Mouse (Mus musculus) kidney, embryonic 16.5 days (tissue): ENCODE measurements around the gene Tmem179b. TPM values are rescaled to one million over a fixed set of nuclear protein-coding genes. Genes with fewer than 3 reads are reported as not detected.
"Not testable (repeated sequence)": the region's sequence is repeated elsewhere in the genome, so short reads cannot be mapped to it uniquely, and the experiment has no call there.

Experiments used
- ATAC-seq: fragments of 200-750 bp; cut with Nextera tagmentation; 2 replicates; pipeline ENCODE4 v1.8.0; 2017; ENCODE audit warnings: moderate TSS enrichment; ENCODE audit not compliant: low FRiP score, low TSS enrichment
- H3K27ac ChIP-seq: fragments of 300-500 bp; sonication (generic); 2 replicates; pipeline ENCODE4 v1.5.1; 2014; ENCODE audit warnings: low read length
- H3K27me3 ChIP-seq: fragments of 300-500 bp; sonication (generic); 2 replicates; pipeline ENCODE4 v1.6.1; 2014; ENCODE audit warnings: low read length, control low read depth, mixed read lengths; ENCODE audit not compliant: insufficient read depth
- H3K36me3 ChIP-seq: fragments of 300-500 bp; sonication (generic); 2 replicates; pipeline ENCODE4 v1.6.1; 2014; ENCODE audit warnings: low read length, control low read depth, mixed read lengths; ENCODE audit not compliant: insufficient read depth
- H3K4me1 ChIP-seq: fragments of 300-500 bp; sonication (generic); 2 replicates; pipeline ENCODE4 v1.6.1; 2014; ENCODE audit warnings: low read length, control low read depth, mixed read lengths; ENCODE audit not compliant: insufficient read depth
- H3K4me2 ChIP-seq: fragments of 300-500 bp; sonication (generic); replicated peaks from 2 replicates; pipeline ENCODE4 v1.6.1; 2014; ENCODE audit warnings: low read depth, low read length
- H3K4me3 ChIP-seq: fragments of 300-500 bp; sonication (generic); 2 replicates; pipeline ENCODE4 v1.5.1; 2014; ENCODE audit warnings: mild to moderate bottlenecking, low read length
- H3K9ac ChIP-seq: fragments of 300-500 bp; sonication (generic); replicated peaks from 2 replicates; pipeline ENCODE4 v1.6.1; 2014; ENCODE audit warnings: low read length
- H3K9me3 ChIP-seq: fragments of 300-500 bp; sonication (generic); 2 replicates; pipeline ENCODE4 v1.6.1; 2016; ENCODE audit warnings: low read length, control low read depth
- WGBS: fragments of 180-500 bp; shearing (Covaris S2); extraction: QIAGEN DNeasy Blood & Tissue Kit; methylation state at CpG from one replicate; pipeline ENCODE4 v1.1.7; 2014; 5-methylcytosine and 5-hydroxymethylcytosine counted together
- polyA plus RNA-seq: library from polyadenylated mRNA; unstranded; fragments of >200 nt; fragmentation: Nextera tagmentation; extraction: Ambion mirVana; gene quantifications from 2 replicates; pipeline ENCODE4 v1.2.1, GENCODE M21; 2015

Tmem179b gene
- polyA plus RNA-seq, 1 experiment from 2014 or later: 92.5 TPM

DNA sequence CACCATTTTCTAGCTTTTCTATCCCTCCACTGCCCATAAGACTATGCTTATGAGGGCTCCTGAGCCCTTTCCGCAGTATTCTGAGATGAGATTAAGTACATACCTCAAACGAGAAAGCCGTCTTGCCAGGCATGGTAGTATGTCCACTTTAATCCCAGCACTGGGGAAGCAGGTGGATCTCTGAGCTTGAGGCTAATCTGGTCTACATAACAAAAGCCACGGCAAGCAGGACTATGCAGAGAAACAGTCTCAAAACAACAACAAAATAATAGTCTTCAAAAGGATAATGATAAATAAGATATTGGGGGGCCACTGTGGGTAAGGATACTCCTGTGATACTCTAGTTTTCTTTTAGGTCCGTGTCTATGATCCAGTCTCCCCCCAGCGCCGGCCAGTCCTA is 35.4 kb downstream of the Tmem179b start:
- no peaks in the 10 kb centered on the region for H3K9me3 ChIP-seq
- H3K4me1 ChIP-seq: peaks cover 33% of the 10 kb centered on the region
- H3K36me3 ChIP-seq: peaks cover 30% of the 10 kb centered on the region
- no peaks in the 10 kb centered on the region for H3K27me3 ChIP-seq
- H3K4me3 ChIP-seq: no peak overlapping the region
- no peak overlapping the region for H3K9ac ChIP-seq
- H3K27ac ChIP-seq: no peak overlapping the region
- ATAC-seq: no peak
- H3K4me2 ChIP-seq: no peak overlapping the region
- WGBS: 88% methylated on average over 7 of the region's 7 CpGs

DNA sequence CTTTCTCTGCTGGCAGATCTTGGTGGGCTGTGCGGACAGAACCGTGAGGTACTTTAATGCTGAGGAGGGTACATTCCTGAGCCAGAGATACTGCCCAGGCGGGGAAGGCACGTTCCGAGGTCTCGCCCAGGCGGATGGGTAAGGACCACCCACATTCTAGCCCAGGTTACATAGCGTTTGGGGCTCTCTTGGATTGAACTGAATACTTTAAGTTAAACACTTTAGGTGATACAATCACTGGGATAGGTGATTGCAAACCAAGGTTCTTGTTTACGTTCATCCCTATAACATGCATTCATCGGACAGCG is 38.2 kb downstream of the Tmem179b start:
- no peak for ATAC-seq
- H3K27ac ChIP-seq: peak overlapping the region; percentile 61

DNA sequence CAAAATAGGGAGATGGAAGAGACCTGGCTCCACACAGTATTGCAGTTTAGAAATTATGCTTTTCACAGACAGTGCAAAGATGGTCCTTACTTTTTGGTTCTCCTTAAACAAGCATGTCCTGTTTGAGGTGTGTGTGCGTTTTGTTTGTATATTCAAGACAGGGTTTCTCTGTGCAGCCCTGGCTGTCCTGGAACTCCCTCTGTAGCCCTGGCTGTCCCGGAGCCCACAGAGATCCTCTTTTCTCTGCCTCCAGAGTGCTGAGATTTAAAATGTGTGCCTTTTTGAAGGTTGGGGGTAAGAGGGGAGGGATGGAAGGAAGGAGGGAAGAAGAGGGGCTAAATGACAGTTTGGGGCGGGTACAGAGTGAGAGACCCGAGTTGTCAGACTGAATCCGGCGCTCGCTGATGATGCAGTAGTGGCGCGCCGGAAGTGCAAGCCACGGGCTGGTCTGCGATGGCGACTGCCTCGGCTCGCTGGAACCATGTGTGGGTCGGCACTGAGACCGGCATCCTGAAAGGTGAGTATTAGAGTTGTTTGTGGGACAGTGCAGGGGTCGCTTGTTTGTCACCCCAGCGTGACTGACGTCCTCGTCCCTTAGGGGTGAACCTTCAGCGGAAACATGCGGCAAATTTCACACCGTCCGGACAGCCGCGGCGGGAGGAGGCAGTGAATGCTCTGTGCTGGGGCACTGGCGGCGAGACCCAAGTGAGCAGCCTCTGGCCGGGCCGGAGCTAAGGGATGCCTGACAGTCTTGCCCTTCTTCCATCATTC is 38.7 kb downstream of the Tmem179b start, which contains the start of gene Wdr74:
Wdr74 (plus strand) TSS at position 439 of the 771 bp plus-strand sequence.
- Histone ChIP-seq H3K9me3 (no peaks in the 10 kb centered on the region), H3K27me3 (no peaks in the 10 kb centered on the region), H3K4me3 (peak within 1 kb of the TSS; percentile 97), H3K27ac (peak within 1 kb of the TSS; percentile 61), H3K4me2 (peak within 1 kb of the TSS; percentile 92), H3K36me3 (peaks cover 16% of the 10 kb centered on the region), H3K4me1 (peaks cover 16% of the 10 kb centered on the region), H3K9ac (peak within 1 kb of the TSS; percentile 86)
- WGBS: under 1% methylated on average over 32 of the region's 32 CpGs
- peak; percentile 94 for ATAC-seq

More for the DNA sequence above, 38.2 kb downstream of the Tmem179b start:
- Histone ChIP-seq H3K4me3 (peak overlapping the region; percentile 97), H3K4me1 (peaks cover 20% of the 10 kb centered on the region), H3K9ac (peak overlapping the region; percentile 86), H3K4me2 (peak overlapping the region; percentile 92), H3K36me3 (peaks cover 16% of the 10 kb centered on the region), H3K9me3 (no peaks in the 10 kb centered on the region), H3K27me3 (no peaks in the 10 kb centered on the region)
- WGBS: 3% methylated on average over 11 of the region's 11 CpGs

DNA sequence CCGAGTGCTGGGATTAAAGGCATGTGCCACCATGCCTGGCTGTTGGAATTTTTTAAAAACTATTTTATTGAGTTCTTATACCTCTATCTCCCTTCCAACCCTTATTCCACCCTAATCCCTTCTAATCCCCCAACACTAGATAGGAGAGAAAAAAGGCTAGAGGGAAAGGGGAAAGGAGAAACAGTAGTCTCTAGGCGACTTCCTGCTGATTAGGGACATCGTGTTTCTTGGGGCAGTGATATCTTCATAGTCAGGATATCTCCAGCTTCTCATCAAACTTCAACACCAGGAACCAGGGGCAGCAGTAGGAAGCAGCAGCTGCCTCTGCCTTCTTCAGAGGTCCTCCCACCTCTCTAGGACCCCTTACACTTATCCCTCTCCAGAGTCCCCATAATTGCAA is 39.9 kb downstream of the Tmem179b start:
- Histone ChIP-seq H3K27ac (no peak overlapping the region), H3K4me1 (peaks cover 13% of the 10 kb centered on the region), H3K9me3 (no peaks in the 10 kb centered on the region), H3K9ac (no peak overlapping the region), H3K4me3 (no peak overlapping the region), H3K36me3 (peaks cover 15% of the 10 kb centered on the region), H3K27me3 (no peaks in the 10 kb centered on the region), H3K4me2 (no peak overlapping the region)
- WGBS: 70% methylated on average over 3 of the region's 3 CpGs
- ATAC-seq: no peak

GRCm38 (mm10) chr19:8728335-8729099 is 45.8 kb downstream of the Tmem179b start:
- H3K4me3 ChIP-seq, H3K9ac ChIP-seq, H3K27ac ChIP-seq, ATAC-seq, H3K4me2 ChIP-seq, H3K9me3 ChIP-seq, H3K27me3 ChIP-seq: not testable (repeated sequence)
- WGBS: 42% methylated on average over 3 of the region's 3 CpGs
- Histone ChIP-seq H3K4me1 (peaks cover 17% of the 10 kb centered on the region), H3K36me3 (peaks cover 28% of the 10 kb centered on the region)

GRCm38 (mm10) chr19:8727495-8728114 is 46.7 kb downstream of the Tmem179b start:
- no peak overlapping the region for H3K27ac ChIP-seq
- H3K4me3 ChIP-seq: no peak overlapping the region
- H3K27me3 ChIP-seq: no peaks in the 10 kb centered on the region
- 22% methylated on average over 5 of the region's 5 CpGs for WGBS
- peaks cover 28% of the 10 kb centered on the region for H3K36me3 ChIP-seq
- no peak overlapping the region for H3K9ac ChIP-seq
- H3K4me1 ChIP-seq: peaks cover 17% of the 10 kb centered on the region
- H3K9me3 ChIP-seq: no peaks in the 10 kb centered on the region
- H3K4me2 ChIP-seq: no peak overlapping the region
- ATAC-seq: no peak

DNA sequence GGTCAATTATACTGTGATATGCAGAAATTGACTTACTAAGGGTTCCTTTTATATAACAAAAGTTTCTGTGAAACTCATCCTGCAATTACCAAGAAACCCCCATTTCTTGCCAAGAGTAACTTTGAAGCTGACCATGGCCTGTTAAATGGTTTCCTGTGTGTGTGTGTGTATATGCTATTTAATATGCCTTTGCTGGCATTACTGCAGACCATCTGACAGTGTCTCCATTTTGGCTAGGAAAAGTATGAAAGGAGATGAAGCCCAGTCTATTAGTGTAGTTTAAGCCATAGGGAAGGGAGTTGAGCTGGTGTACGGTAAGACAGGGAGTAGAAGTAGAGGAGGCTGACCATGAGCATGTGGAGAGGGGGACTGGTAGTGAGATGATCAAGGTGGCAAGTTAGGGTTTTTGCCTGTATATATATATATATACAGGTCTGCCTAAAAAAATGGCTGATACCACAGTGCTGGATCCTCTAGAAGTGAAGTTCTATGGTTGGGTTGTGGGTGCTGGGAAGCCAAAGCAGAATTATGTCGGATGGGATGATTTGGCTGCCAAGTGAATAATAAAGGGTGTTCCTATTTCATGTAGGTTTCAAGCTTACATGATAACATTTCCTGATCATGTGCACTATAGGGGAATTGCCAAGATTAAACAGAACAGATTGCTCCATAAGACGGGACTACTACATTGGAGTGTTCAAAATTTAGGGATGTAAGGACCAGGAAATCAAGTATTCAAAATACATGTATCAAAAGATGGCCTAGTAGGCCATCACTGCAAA is 47.5 kb downstream of the Tmem179b start:
- Histone ChIP-seq H3K4me2 (no peak overlapping the region), H3K4me1 (peaks cover 24% of the 10 kb centered on the region), H3K27me3 (no peaks in the 10 kb centered on the region), H3K27ac (0 out of 2 replicates have a peak overlapping the region, but pooled peaks have one; percentile 7), H3K9me3 (no peaks in the 10 kb centered on the region), H3K9ac (no peak overlapping the region), H3K4me3 (no peak overlapping the region), H3K36me3 (peaks cover 28% of the 10 kb centered on the region)
- ATAC-seq: no peak
- WGBS: 19% methylated on average over 3 of the region's 3 CpGs

GRCm38 (mm10) chr19:8725081-8725613 is 49.1 kb downstream of the Tmem179b start:
- Histone ChIP-seq H3K27ac (peak overlapping the region; percentile 93; the same call in 1 of the 2 replicates), H3K36me3 (peaks cover 28% of the 10 kb centered on the region), H3K4me2 (peak overlapping the region; percentile 89), H3K27me3 (no peaks in the 10 kb centered on the region), H3K9ac (peak overlapping the region; percentile 98), H3K9me3 (no peaks in the 10 kb centered on the region), H3K4me3 (peak overlapping the region; percentile 97), H3K4me1 (peaks cover 28% of the 10 kb centered on the region)
- ATAC-seq: no peak
- 40% methylated on average over 4 of the region's 4 CpGs for WGBS

GRCm38 (mm10) chr19:8724392-8724791 is 49.9 kb downstream of the Tmem179b start:
- peaks cover 28% of the 10 kb centered on the region for H3K4me1 ChIP-seq
- H3K27ac ChIP-seq: peak overlapping the region; percentile 93
- WGBS: 0% methylated on average over 2 of the region's 2 CpGs
- peak overlapping the region; percentile 97 for H3K4me3 ChIP-seq
- H3K36me3 ChIP-seq: peaks cover 28% of the 10 kb centered on the region
- peak overlapping the region; percentile 89 for H3K4me2 ChIP-seq
- no peak for ATAC-seq
- no peaks in the 10 kb centered on the region for H3K27me3 ChIP-seq
- no peaks in the 10 kb centered on the region for H3K9me3 ChIP-seq
- peak overlapping the region; percentile 98 for H3K9ac ChIP-seq
